Mouse (Mus musculus): ENCODE measurements around the gene Zfp973.
"Not testable (repeated sequence)": the region's sequence is repeated elsewhere in the genome, so short reads cannot be mapped to it uniquely, and the experiment has no call there.

Gene Zfp973

DNA sequence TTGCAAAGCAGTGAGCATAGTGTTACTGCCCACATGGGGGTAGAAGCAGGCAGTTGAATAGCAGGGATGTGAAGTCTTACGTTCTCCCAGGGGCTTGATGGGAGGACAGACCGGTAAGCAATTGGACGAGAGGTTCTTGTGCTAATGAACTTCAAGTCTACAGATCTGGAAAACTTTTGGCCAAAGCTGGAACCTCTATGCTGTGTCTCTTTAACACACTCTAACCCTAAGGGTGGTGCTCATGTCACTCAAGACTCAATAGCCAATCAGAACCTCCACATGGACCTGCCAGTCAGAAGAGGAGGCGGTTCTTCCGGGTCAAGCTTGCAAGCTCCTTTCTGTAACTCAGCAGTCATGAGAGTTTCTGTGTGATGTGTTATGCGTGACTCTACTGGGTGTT lies at the start of gene Zfp973:
Gene Zfp973 (plus strand): TSS at position 301 of the 400 bp plus-strand sequence.
- not testable (repeated sequence) for DNase-seq (ENCODE audit: low read depth, low spot score)

DNA sequence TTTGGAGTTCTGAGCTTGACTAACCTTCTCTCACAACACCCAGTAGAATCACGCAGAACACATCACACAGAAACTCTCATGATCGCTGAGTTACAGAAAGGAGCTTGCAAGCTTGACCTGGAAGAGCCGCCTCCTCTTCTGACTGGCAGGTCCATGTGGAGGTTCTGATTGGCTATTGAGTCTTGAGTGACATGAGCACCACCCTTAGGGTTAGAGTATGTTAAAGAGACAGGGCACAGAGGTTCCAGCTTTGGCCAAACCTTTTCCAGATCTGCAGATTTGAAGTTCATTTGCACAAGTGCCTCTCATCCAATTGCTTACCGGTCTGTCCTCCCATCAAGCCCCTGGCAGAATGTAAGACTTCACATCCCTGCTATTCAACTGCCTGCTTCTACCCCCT lies 34.1 kb upstream of the Zfp973 start, which contains the start of gene Gm14308:
Gene Gm14308 (minus strand): TSS at position 101 of the 400 bp plus-strand sequence.
- not testable (repeated sequence) for DNase-seq (ENCODE audit: low read depth, low spot score)

DNA sequence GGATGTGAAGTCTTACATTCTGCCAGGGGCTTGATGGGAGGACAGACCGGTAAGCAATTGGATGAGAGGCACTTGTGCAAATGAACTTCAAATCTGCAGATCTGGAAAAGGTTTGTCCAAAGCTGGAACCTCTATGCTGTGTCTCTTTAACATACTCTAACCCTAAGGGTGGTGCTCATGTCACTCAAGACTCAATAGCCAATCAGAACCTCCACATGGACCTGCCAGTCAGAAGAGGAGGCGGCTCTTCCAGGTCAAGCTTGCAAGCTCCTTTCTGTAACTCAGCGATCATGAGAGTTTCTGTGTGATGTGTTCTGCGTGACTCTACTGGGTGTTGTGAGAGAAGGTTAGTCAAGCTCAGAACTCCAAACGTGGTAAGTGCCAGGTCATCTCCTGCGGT lies 37.7 kb downstream of the Zfp973 start, which contains the start of gene Gm14305:
Gene Gm14305 (plus strand): TSS at position 278 of the 400 bp plus-strand sequence.
- not testable (repeated sequence) for DNase-seq (ENCODE audit: low read depth, low spot score)
